Mouse (Mus musculus) stomach, embryonic 15.5 days (tissue): ENCODE data around the gene Lrrc7. TPM values are rescaled to one million over a fixed set of nuclear protein-coding genes. Genes with fewer than 3 reads are reported as not detected.

Experiments used
- ATAC-seq: fragments of 200-750 bp; cut with Nextera tagmentation; 2 replicates; pipeline ENCODE4 v1.8.0; 2017; ENCODE audit warnings: low read depth, moderate number of reproducible peaks, moderate TSS enrichment; ENCODE audit not compliant: insufficient read depth, low FRiP score
- H3K27ac ChIP-seq: fragments of 300-500 bp; sonication (generic); 2 replicates; pipeline ENCODE4 v1.5.1; 2015; ENCODE audit warnings: mild to moderate bottlenecking, inconsistent platforms
- H3K27me3 ChIP-seq: fragments of 300-500 bp; sonication (generic); replicated peaks from 2 replicates; pipeline ENCODE4 v1.6.1; 2015; ENCODE audit warnings: inconsistent platforms
- H3K36me3 ChIP-seq: fragments of 300-500 bp; sonication (generic); 2 replicates; pipeline ENCODE4 v1.6.1; 2015; ENCODE audit warnings: inconsistent platforms
- H3K4me1 ChIP-seq: fragments of 300-500 bp; sonication (generic); 2 replicates; pipeline ENCODE4 v1.6.1; 2015; ENCODE audit warnings: inconsistent platforms
- H3K4me2 ChIP-seq: fragments of 300-500 bp; sonication (generic); 2 replicates; pipeline ENCODE4 v1.6.1; 2015; ENCODE audit warnings: mild to moderate bottlenecking, inconsistent platforms
- H3K4me3 ChIP-seq: fragments of 300-500 bp; sonication (generic); replicated peaks from 2 replicates; pipeline ENCODE4 v1.5.1; 2015; ENCODE audit warnings: inconsistent platforms
- H3K9ac ChIP-seq: fragments of 300-500 bp; sonication (generic); 2 replicates; pipeline ENCODE4 v1.6.1; 2015; ENCODE audit warnings: inconsistent platforms
- H3K9me3 ChIP-seq: fragments of 300-500 bp; sonication (generic); 2 replicates; pipeline ENCODE4 v1.6.1; 2016; ENCODE audit warnings: inconsistent platforms
- WGBS: fragments of 180-500 bp; shearing (Covaris S2); methylation state at CpG from one replicate; pipeline ENCODE4 v1.1.7; 2015; 5-methylcytosine and 5-hydroxymethylcytosine counted together
- polyA plus RNA-seq: library from polyadenylated mRNA; unstranded; fragments of >200 nt; fragmentation: Nextera tagmentation; extraction: Ambion mirVana; gene quantifications from 2 replicates; pipeline ENCODE4 v1.2.1, GENCODE M21; 2015

Lrrc7 gene
- 2.2 and 2.4 TPM in 2 replicates for polyA plus RNA-seq

GRCm38 (mm10) chr3:158561987-158562360 is at the start of gene Lrrc7:
Gene Lrrc7, minus strand, starts transcription at chr3:158562221.
- Histone ChIP-seq H3K4me1 (peaks cover 13% of the 10 kb centered on the region; the same call in 1 of the 2 replicates), H3K36me3 (no peaks in the 10 kb centered on the region), H3K4me2 (peak within 1 kb of the TSS; percentile 99), H3K4me3 (peak within 1 kb of the TSS; percentile 66), H3K27ac (peak within 1 kb of the TSS; percentile 40), H3K9me3 (no peaks in the 10 kb centered on the region), H3K27me3 (peaks cover 8% of the 10 kb centered on the region), H3K9ac (peak within 1 kb of the TSS; percentile 51)
- WGBS = under 1% methylated on average over 28 of the region's 28 CpGs
- ATAC-seq = peak; percentile 85

GRCm38 (mm10) chr3:158607065-158607464 is 45.0 kb upstream of the Lrrc7 start:
- no peaks in the 10 kb centered on the region for H3K36me3 ChIP-seq
- no peak overlapping the region for H3K4me3 ChIP-seq
- no peaks in the 10 kb centered on the region for H3K9me3 ChIP-seq
- no peaks in the 10 kb centered on the region for H3K27me3 ChIP-seq
- H3K4me2 ChIP-seq = no peak overlapping the region
- H3K9ac ChIP-seq = no peak overlapping the region
- H3K27ac ChIP-seq = no peak overlapping the region
- no peaks in the 10 kb centered on the region for H3K4me1 ChIP-seq
- 36% methylated on average over 1 of the region's 1 CpGs for WGBS
- ATAC-seq = no peak

- no peaks in the 10 kb centered on the region for H3K36me3 ChIP-seq
- H3K9ac ChIP-seq = no peak overlapping the region
- no peak overlapping the region for H3K27ac ChIP-seq
- H3K4me2 ChIP-seq = no peak overlapping the region
- ATAC-seq = no peak
- no peaks in the 10 kb centered on the region for H3K27me3 ChIP-seq
- H3K9me3 ChIP-seq = no peaks in the 10 kb centered on the region
- no peaks in the 10 kb centered on the region for H3K4me1 ChIP-seq
- no peak overlapping the region for H3K4me3 ChIP-seq
Observed at GRCm38 (mm10) chr3:158605274-158605673, 43.3 kb upstream of the Lrrc7 start.

GRCm38 (mm10) chr3:158561256-158561986 is 600 bp downstream of the Lrrc7 start:
- peak; percentile 58 for ATAC-seq
- Histone ChIP-seq H3K27me3 (peaks cover 8% of the 10 kb centered on the region), H3K27ac (peak overlapping the region; percentile 40)

GRCm38 (mm10) chr3:158560891-158561255 is 1.1 kb downstream of the Lrrc7 start:
- ATAC-seq = peak; percentile 27; the same call in 1 of the 2 replicates

More at GRCm38 (mm10) chr3:158561256-158561986, 600 bp downstream of the Lrrc7 start:
- Histone ChIP-seq H3K9me3 (no peaks in the 10 kb centered on the region), H3K4me3 (peak overlapping the region; percentile 66), H3K9ac (peak overlapping the region; percentile 51), H3K4me1 (peaks cover 13% of the 10 kb centered on the region; the same call in 1 of the 2 replicates), H3K36me3 (no peaks in the 10 kb centered on the region), H3K4me2 (peak overlapping the region; percentile 99)
- under 1% methylated on average over 52 of the region's 55 CpGs for WGBS

GRCm38 (mm10) chr3:158559691-158560650 is 2.0 kb downstream of the Lrrc7 start:
- Histone ChIP-seq H3K27ac (peak overlapping the region; percentile 40; the same call in 1 of the 2 replicates), H3K9ac (no peak overlapping the region; the same call in 1 of the 2 replicates), H3K9me3 (no peaks in the 10 kb centered on the region), H3K36me3 (no peaks in the 10 kb centered on the region), H3K4me3 (peak overlapping the region; percentile 66), H3K27me3 (peaks cover 8% of the 10 kb centered on the region), H3K4me1 (peaks cover 13% of the 10 kb centered on the region; the same call in 1 of the 2 replicates), H3K4me2 (peak overlapping the region; percentile 99)
- ATAC-seq = peak; percentile 51; the same call in 1 of the 2 replicates
- 4% methylated on average over 18 of the region's 18 CpGs for WGBS

More at GRCm38 (mm10) chr3:158560891-158561255, 1.1 kb downstream of the Lrrc7 start:
- Histone ChIP-seq H3K4me1 (peaks cover 13% of the 10 kb centered on the region; the same call in 1 of the 2 replicates), H3K9me3 (no peaks in the 10 kb centered on the region), H3K27me3 (peaks cover 8% of the 10 kb centered on the region), H3K4me2 (peak overlapping the region; percentile 99), H3K27ac (peak overlapping the region; percentile 28; the same call in 1 of the 2 replicates), H3K36me3 (no peaks in the 10 kb centered on the region), H3K4me3 (peak overlapping the region; percentile 66), H3K9ac (peak overlapping the region; percentile 51)
- 1% methylated on average over 16 of the region's 16 CpGs for WGBS

DNA sequence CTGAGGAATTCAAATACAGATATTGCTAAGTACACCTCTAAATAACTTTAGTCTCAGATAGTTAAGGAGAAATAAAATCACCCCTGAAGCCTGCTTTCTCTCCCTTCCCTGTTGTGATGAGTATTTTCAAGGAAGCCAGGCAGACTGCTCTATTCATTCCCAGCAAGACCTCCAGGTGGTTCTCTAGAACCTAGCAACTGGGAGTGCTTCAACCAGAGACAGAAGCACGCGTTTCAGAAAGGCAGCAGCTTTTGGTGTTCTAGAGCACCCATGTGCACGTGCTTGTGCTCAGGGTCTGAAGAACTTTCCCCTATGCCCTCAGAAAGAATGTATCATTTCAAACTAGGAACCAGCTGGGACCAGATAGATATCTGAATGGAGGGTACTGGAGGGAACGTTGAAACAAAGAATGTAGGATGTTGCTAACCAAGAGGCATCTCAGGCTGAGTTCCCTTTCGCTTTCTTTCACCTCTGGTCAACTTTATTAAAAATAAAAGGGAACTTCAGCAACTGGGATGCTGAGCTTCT is 2.8 kb downstream of the Lrrc7 start:
- WGBS = 19% methylated on average over 5 of the region's 5 CpGs

GRCm38 (mm10) chr3:158558631-158559030 is 3.4 kb downstream of the Lrrc7 start:
- Histone ChIP-seq H3K27ac (no peak overlapping the region), H3K4me2 (no peak overlapping the region), H3K9ac (no peak overlapping the region), H3K9me3 (no peaks in the 10 kb centered on the region), H3K27me3 (peaks cover 8% of the 10 kb centered on the region), H3K4me1 (peaks cover 13% of the 10 kb centered on the region; the same call in 1 of the 2 replicates), H3K36me3 (no peaks in the 10 kb centered on the region), H3K4me3 (no peak overlapping the region)
- ATAC-seq = no peak

More for the DNA sequence above, 2.8 kb downstream of the Lrrc7 start:
- Histone ChIP-seq H3K27ac (peak overlapping the region; percentile 40; the same call in 1 of the 2 replicates), H3K27me3 (peaks cover 8% of the 10 kb centered on the region), H3K4me3 (peak overlapping the region; percentile 66), H3K4me1 (peaks cover 13% of the 10 kb centered on the region; the same call in 1 of the 2 replicates), H3K9ac (no peak overlapping the region), H3K9me3 (no peaks in the 10 kb centered on the region), H3K36me3 (no peaks in the 10 kb centered on the region), H3K4me2 (peak overlapping the region; percentile 99)
- ATAC-seq = no peak

DNA sequence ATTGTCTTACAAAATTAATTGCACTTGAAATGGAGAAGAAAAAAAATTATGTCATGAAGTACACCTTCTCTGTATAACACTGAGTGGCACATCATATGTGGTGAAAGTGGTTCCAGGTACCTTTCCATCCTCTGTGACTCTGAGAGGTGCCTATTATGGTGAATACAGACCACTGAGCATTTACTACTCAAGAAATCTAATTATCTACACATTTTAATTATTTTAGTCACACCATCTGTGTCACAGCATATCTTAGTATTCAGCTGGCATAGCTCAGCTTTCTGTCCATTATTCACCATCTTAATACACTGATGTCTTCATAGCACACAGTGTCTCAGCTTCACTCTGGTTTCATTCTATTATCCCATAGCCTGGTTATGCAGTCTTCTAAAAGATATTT is 7.7 kb downstream of the Lrrc7 start:
- no peaks in the 10 kb centered on the region for H3K27me3 ChIP-seq
- no peak overlapping the region for H3K4me3 ChIP-seq
- no peak overlapping the region for H3K9ac ChIP-seq
- H3K4me2 ChIP-seq = no peak overlapping the region
- no peaks in the 10 kb centered on the region for H3K4me1 ChIP-seq
- no peak for ATAC-seq
- H3K9me3 ChIP-seq = no peaks in the 10 kb centered on the region
- no peaks in the 10 kb centered on the region for H3K36me3 ChIP-seq
- no peak overlapping the region for H3K27ac ChIP-seq

DNA sequence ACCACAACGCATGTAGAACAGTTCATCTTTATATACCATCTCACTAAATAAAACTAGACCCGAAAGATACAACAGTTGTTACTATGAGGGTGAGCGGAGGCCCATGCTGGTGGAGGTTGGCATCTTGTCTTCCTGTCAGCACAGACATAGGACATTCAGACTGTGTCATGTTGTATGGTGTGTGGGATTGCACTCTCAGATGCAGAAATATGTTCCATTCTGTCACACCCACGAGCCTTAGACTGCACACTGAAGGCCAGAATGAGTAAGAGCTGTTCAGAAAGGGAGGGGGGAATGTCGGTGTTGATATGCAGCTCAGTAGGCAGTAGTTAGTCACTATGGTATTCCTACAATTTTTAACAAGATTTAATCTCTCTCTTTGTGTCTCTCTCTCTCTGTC is 9.9 kb downstream of the Lrrc7 start:
- H3K4me2 ChIP-seq = no peak overlapping the region
- H3K4me1 ChIP-seq = no peaks in the 10 kb centered on the region
- H3K36me3 ChIP-seq = no peaks in the 10 kb centered on the region
- H3K9me3 ChIP-seq = no peaks in the 10 kb centered on the region
- WGBS = 75% methylated on average over 5 of the region's 5 CpGs
- H3K27ac ChIP-seq = no peak overlapping the region
- no peak for ATAC-seq
- no peak overlapping the region for H3K4me3 ChIP-seq
- H3K9ac ChIP-seq = no peak overlapping the region
- no peaks in the 10 kb centered on the region for H3K27me3 ChIP-seq

- no peaks in the 10 kb centered on the region for H3K36me3 ChIP-seq
- WGBS = 35% methylated on average over 3 of the region's 3 CpGs
- H3K9me3 ChIP-seq = no peaks in the 10 kb centered on the region
- no peak overlapping the region for H3K27ac ChIP-seq
- no peak overlapping the region for H3K4me3 ChIP-seq
- H3K4me2 ChIP-seq = no peak overlapping the region
- H3K9ac ChIP-seq = no peak overlapping the region
- H3K4me1 ChIP-seq = no peaks in the 10 kb centered on the region
- no peaks in the 10 kb centered on the region for H3K27me3 ChIP-seq
- no peak for ATAC-seq
Observed at GRCm38 (mm10) chr3:158543481-158543880, 18.5 kb downstream of the Lrrc7 start.
